Mouse (Mus musculus) liver, embryonic 14.5 days (tissue): ENCODE data around the gene Myh9.
"Not testable (repeated sequence)": the region's sequence is repeated elsewhere in the genome, so short reads cannot be mapped to it uniquely, and the experiment has no call there.

Experiments used
- CTCF ChIP-seq: IDR thresholded peaks from 2 replicates; pipeline ENCODE4 v1.5.1; 2016; ENCODE audit warnings: antibody characterized with exemption, low read depth, control low read depth
- EP300 ChIP-seq: IDR thresholded peaks from 2 replicates; pipeline ENCODE4 v1.6.1; 2016; ENCODE audit warnings: antibody characterized with exemption, low read depth

GRCm38 (mm10) chr15:77721509-77721908 is 120.5 kb downstream of the Myh9 start:
- not testable (repeated sequence) for TF ChIP-seq CTCF, EP300
